Mouse (Mus musculus) thymus, postnatal 10 days (tissue): ENCODE measurements at regions not wholly inside any gene's neighbourhood (a gene's known extent, or its start where the extent isn't known, plus 50 kb on each side); places are given as distances from the start of the nearest gene placed in this dataset.
A peak's percentile ranks its signal among the peaks of the same experiment; 100 is the strongest.
"Not testable (repeated sequence)": the region's sequence is repeated elsewhere in the genome, so short reads cannot be mapped to it uniquely, and the experiment has no call there.

ENCODE experiments used
- DNase-seq, 2 experiments: peaks; one replicate each; pipeline ENCODE4 v3.0.0; 2021; ENCODE audit warnings: low spot score in 2 of 2

DNA sequence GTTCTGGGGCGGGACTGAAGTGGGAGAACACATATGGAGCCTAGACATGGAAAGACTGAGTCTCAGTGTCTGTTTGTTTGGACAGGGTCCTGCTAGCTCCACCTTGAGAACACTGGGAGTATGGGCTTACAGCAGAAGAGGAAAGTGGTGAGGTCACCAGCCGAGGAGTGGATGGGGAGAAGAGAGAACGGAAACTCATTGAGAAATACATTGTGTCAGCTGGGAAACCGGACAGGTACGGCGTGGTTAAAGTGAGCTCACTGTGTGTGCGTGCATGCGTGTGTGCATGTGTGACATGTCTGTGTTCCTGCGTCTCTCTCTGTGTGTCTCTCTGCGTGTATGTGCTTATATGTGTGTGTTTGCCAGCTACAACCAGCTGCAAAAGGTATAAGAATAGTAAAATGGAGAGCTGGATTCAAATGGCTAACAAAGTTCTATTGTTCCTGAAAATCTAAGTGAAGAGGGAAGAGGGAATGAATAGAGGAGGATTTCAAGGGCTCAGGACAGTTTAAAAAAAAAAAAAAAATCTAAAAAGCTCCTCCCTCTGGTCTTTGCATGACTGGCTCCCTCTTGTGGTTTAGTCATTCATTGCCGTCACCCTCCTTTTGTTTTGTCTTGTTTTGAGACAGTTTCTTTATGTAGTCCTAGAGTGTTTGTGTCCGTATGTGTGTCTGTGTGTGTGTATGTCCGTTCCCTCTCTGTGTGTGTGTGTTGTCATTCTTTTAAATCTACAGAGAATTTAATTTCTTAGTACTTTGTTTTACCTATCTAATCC is 52.0 kb upstream of the Ak4 start:
- peak; percentile 34 to 66 for DNase-seq

DNA sequence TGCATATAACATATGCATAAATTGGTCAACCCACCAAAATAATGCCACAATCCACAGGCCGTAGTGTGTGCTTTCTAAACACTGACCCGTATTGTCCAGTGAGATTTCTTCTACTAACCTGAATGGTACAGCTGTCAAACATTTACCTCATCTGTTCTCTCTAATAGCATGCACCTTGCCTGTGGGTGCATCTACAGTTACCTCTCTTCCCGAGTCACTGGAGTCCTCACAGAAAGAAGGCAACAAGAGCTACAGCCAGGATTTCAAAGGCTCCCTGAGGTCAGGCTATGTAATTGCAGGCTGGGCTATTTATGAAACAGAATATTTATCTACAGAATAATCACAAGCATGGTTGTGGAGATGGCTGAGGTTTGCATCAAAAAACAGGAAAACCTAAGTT is 53.8 kb upstream of the Ak4 start:
- DNase-seq: no peak

DNA sequence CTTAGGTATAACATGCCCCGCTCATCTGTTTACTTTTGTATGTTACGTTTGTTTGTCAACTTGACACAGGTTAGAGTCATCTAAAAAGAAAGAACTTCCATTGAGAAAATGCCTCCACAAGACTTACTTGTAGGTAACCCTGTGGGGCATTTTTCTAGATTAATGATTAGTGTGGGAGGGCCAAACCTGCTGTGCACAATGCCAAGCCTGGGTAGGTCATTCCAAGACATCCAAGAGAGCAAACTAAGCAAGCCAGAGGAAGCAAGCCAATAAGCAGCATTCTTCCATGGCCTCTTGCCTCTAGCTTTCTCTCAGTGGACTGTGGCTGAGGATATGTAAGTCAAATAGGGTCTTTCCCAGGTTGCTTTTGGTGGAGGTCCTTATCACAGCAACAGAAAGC is 54.4 kb upstream of the Ak4 start:
- no peak for DNase-seq

DNA sequence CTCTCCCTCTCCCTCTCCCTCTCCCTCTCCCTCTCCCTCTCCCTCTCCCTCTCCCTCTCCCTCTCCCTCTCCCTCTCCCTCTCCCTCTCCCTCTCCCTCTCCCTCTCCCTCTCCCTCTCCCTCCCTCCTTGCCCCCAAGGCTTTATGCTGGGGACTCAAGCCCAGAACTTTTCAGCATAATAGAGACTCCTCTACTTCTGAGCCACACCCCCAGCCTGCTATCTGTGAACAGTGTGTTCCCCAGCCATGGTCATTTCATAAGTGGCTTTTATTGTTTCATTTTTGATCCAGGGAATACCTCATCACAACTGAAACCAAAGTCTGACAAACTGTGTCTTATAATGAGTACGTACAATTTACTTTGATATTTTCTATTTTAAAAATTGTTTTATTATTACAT is 55.8 kb upstream of the Ak4 start:
- DNase-seq: not testable (repeated sequence)

DNA sequence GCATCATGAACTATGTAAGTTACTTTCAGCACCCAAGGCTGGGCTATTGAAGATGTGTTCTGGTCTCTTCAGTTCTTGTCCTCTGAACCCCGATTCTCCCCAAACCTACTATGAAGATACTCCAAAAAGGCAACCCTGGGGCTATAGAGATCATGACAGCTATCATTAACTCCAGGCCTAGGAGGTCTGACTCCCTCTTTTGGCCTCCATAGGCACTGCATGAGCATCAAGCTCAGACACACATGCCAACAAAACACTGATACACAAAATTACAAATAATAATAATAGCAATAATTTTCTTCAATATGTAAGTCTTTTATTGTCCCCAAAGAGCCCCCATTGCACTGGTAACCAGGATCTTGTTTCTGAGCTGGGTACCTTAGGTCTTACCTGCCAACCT is 57.3 kb upstream of the Ak4 start:
- no peak for DNase-seq

DNA sequence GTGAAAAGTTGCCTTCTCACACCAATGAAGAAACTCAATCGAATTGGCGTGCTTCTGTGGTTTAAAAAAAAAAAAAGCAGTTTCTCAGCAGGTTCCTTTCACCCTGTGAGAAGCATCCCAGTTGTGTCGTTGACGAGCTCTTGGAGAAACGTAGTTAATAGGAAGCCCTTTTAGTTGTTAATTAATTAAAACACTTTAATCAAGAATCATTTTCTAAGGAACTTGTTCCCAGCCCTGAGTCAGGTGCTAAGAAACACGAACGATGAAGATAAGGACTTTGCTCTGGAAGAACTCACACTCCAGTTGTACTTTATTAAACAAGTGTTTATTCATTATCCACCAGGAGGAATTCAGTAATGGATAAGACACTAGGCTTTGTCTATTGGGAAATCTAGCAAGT is 58.8 kb upstream of the Ak4 start:
- no peak for DNase-seq

DNA sequence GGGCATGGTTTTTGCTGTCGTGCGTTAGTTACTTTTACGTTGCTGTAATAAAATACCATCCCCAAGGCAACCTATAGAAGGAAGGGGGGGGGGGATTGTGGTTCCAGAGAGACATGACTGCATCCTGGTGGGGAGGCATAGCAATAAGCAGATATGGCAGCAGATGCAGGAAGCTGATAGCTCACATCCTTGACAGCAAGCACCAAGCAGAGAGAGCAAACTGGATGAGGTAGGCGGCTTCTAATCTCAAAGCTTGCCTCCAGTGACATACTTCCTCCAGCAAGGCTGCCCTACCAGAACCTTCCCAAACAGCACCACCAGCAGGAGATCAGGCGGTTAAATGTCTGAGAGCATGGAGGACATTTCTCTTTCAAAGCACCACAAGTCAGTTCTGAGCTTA is 60.0 kb upstream of the Ak4 start:
- DNase-seq: no peak

DNA sequence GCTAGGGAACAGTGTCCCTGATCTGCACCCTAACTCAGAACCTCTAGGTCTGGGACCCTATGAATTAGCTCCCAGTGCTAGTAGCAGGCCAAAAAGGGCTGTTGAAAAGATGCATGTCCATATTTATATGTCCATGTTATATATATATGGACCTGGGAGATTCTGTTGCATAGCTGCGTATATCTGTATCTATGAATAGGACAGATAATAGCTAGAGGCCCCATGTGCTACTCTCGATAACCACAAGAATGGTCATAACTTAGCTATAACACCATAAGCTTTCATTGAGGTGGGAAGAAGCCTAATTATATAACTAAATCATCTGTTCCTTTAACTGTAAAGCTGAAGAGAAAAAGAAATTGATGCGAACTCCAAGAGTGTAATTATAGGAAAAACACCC is 60.6 kb upstream of the Ak4 start:
- no peak for DNase-seq

DNA sequence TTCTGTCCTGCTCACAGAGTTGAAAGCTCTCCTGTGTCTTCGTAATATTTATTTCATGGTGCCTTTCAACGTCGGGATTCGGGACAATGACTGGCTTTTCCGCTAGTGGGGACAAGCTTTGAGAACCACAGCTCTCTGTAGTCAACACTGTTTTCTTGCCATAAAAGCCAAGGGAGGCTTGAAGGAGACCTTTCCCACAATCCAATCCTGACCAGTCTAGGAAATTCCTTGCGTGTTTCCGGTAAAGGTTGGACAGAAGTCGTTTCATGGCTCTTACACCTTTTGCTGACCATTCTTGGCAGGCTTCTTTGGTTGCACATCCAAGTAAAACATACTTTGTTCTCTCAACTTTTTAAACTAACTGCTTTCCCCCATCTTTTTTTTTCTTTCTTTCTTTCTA is 61.2 kb upstream of the Ak4 start:
- no peak for DNase-seq

DNA sequence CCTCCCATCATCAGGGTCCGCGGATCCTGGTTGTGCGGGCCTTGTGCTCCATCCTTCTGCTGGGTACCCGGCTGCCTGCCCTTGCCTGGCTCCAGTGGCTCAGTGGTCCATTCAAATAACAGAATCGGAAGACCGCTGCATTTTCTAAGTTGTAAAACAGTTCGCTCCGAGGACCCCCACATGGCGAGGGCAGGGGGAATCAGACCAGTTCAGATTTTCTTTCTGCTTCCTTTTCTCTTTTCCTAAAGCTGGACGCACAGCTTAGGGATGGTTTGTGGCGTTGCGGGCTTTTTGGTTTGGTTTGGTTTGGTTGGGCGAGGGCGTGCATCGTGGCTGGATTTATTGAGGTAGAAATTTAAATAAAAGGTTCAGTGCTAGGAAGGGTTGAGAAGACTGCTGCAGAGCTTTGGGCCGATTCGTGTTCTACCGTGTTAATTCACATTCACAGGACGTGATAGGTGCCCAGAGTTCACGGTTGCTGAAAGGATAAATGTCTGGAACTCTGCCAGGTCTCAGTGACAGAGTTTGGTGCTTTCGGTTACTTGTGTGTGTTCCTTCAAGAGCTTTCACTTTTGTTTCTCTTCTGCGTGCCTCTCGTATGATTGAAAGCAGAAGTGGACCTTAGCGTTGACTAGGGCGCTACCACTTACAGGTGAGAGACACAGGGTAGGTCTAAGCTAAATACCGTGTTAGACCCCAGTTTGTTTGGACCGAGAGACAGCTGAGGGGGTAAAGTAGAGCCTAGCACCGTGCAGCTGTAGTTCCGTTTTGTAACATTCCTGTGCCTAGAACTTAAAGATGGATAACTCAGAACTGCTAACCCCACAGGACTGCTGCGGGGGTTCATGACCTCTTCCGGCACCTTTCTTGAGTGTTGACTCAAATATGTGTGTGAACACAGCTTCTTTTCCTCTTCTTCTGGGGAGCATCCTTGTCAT is 61.9 kb upstream of the Ak4 start:
- DNase-seq: peak; percentile 25 to 26

DNA sequence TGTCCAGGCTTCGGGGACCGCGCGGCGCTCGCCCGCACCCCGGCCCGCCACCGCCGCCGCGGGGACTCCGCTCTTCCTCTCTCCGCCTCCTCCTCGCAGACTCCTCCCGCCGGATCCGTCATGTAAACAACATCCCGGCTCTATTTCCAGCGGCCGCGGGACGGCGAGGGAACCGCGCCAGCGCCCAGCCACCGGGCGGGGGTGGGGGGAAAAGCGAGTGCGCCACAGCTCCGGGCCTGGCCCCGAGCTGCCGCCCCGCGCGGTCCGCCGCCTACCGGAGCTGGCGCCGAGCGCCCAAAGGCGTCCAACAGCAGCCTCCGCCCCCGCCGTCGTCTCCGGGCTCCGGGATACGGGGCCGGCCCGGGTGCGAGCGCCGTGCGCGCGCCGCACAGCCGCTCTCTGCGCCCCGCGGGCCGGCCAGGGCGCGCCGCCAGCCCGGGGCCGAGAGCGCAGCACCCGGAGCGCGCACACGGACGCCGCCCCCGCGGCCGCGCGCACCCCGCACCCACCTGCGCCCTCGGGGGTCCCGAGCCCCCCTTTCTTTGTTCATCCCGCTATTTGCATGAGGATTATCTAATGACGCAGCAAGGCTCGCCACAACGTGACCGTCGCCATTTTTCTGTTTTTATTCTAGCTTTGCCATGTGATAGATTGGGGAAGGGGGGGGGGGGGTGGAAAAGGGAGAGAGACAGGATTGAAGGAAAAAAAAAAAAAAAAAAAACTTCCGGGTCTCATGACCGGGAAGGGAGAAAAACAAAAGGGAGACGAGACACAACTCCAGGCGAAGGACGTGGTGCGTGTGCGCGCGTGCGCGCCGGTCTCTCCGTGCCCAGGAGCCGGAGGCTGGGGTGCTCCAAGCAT is 62.8 kb upstream of the Ak4 start:
- peak; percentile 33 to 41 for DNase-seq

DNA sequence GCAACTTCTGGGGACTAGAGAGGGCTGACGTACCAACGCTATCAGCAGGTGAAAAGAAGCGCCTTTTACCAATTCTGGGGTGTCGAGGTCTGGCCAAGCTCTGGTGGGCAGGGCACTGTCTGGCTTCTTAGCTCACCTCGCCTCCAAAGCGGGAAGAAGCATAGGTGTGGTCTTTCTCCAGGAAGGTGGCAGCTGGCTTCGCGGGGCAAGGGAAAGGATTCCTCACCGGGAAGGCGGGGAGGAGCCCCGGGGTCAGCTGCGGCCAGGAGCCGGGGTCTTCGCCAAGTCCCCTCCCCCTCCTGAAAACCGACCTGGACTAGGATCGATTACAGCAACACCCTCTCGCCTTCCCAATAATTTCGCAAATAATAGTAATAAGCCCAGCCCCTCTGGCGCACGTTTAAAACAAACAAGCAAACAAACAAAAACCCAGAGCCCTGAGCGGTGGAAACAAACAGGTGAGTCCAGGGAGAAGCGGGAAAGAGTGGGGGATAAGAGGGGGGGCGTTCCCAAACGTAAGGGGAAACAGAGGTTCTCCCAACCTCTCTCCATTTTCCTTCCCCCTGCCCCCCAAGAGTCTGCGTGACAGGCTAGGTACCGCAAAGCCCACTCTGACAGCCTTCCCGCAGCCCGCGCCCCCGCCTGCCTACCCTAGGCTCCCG is 63.5 kb upstream of the Ak4 start:
- DNase-seq: peak in 1 of 2 experiments; percentile 14

DNA sequence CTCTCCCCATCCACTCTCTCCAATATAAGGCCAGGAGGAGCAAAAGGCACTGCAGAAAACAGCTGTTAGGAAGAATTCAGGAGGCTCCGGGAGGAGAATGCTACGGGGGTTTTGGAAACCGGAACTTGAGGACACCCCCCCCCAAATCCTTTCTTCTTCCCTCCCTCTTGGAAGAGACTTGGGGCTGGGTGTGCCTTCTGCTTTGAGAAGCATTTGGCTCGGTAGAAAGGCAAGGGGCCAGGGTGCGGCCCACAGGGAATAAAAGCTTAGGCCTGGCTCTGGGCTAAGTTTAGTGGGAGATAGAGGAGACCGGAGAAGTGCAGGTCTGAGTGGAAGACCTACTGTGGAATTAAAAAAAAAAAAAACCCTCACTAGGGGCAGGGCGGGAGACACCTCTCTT is 64.1 kb upstream of the Ak4 start:
- no peak for DNase-seq

DNA sequence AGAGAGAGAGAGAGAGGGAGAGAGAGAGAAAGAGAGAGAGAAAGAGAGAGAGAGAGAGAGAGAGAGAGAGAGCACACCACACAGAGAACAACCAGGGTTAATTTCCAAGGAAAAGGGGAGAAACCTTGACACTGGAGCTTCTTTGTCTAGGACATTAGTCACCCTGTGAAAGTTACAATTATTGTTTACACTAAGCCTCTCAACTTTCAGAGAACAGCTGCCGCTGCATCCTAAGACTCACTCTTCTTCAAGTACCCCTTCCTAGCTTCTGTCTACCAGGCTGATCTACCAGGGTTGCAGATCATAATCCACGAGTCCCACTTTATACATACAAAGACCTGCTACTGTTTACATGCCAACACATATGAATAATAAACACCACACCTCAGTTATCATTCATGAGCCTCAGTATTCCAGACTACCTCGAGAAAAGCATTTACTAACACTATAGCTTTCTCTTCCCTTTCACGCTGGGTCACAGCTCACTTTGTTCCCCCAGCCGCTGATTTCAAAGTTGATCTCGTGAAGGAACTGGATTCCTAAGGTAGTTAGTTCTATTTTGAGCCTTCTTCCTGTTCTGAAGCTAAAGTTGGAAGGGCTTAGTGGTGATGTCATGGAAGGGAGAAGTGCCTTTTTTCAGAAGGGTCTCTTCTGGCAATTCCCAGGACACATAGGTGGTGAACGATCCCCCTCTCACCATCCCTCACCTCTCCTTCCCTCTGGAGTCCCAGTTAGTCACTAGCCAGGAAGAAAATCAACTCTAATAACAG is 64.8 kb upstream of the Ak4 start:
- no peak for DNase-seq

DNA sequence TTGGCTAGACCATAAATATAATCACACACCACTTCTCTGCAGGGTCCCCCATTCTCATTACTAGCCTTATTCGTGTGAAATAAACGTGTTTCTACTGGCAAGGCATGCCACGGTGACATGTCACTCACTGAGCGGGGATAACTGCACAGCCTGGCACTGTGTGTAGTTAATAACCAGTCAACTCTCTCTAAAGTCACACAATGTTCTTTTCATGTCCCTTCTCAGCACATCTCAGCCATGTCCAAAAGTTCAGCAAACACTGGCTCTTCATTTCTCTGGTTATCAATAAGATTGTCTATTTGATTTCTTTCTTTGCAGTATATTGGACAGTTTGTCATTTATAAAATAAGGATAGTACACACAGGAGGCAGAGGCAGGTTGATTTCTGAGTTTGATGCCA is 66.9 kb upstream of the Ak4 start:
- no peak for DNase-seq

DNA sequence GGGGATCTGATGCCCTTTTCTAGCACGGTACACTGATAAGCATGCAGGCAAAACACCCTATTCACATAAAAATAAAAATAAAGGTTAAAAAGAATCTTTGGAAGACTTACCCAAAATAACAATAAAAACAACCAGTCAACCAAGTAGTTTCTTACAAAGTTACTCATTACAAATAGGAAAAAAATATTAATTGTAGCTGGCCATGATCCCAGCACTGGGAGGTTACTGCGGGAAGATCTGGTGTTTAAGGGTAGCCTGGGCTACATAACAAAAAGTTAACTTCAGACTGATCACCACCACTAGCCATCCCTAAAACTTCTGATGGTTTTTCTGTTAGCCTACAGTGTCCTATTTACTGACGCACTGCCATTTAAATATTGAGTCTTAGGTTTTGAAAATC is 67.4 kb upstream of the Ak4 start:
- DNase-seq: no peak

DNA sequence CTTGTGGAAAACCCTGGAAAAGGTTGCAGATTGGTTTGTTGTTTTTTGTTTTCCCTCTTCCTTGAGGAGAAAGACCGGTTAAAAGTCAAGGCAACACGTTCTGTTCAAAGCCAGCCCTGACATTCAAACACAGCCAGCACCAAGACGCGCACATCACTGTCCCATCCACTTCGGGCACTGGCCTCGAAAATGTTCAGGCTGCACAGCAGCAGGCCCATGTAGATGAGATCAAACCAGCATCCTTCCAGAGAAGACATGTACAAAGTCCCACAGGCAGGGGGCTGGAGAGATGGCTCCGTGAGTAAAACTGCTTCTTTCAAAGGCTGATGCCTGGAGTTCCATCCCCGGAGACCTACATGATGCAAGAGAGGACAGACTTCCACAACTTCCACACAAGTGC is 68.4 kb upstream of the Ak4 start:
- no peak for DNase-seq

DNA sequence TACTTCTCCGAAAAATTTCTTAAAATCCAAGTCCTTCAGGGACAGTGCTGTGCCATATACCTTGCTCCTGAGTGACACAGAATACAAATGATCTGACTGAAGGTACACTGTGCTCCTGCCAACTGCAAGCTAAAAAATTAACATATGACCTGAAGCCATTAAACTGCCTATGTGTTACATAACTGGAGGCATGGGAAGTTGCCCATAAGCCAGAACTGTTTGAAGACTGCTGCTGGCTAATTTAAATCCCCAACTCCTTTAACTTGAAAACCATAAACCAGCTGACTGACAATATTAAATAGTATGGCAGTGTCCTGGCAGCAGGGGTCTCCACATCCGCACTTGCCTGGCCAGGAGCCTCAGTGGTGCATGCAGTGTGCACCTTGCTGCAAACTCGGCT is 68.9 kb upstream of the Ak4 start:
- DNase-seq: no peak

DNA sequence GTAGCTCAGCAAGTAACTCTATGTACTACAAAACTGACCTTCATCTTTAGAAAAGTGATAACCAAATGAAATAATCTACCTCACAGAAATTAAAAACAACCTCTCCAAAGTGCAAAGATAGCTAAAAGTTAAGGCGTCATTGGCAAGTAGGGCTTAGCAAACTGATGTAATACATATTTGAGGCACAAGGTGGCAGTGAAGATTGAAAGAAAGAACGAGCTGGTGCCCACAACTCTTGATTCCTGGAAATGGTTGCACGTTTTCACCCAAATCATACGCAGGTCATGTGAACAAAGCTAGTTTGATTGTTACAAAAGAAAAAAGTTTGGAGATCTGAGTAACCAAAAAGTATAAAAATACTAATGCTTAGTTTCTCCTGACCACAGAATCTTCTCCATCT is 69.7 kb upstream of the Ak4 start:
- DNase-seq: peak in 1 of 2 experiments; percentile 75

DNA sequence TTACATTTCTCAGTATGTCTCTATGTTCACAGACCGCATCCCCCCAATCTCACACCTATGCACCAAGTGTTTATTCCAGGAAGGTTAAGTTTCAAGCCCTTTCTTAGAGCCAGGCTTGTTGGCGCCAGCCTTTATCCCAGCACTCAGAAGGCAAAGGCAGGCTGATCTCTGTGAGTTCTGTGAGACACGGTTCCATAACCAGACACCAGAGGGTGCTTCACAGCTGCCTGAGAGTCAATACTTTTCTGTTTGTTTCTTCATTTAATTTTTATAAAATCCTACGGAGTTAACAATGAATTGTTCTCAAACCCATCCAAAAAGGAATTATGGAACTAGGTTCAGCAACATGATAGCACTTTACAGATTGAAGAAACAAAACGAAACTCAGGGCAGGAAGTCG is 71.8 kb upstream of the Ak4 start:
- no peak for DNase-seq
